Mouse (Mus musculus) limb, embryonic 12.5 days (tissue): ENCODE data around the gene U2af1. TPM values are rescaled to one million over a fixed set of nuclear protein-coding genes. Genes with fewer than 3 reads are reported as not detected.
"Not testable (repeated sequence)": the region's sequence is repeated elsewhere in the genome, so short reads cannot be mapped to it uniquely, and the experiment has no call there.

Source experiments
- ATAC-seq: fragments of 200-750 bp; cut with Nextera tagmentation; 2 replicates; pipeline ENCODE4 v1.8.0; 2017; ENCODE audit warnings: low read depth, moderate TSS enrichment; ENCODE audit not compliant: insufficient number of reproducible peaks, insufficient read depth, low FRiP score, low TSS enrichment
- H3K27ac ChIP-seq: fragments of 300-500 bp; sonication (generic); 2 replicates; pipeline ENCODE4 v1.5.1; 2016; ENCODE audit warnings: mild to moderate bottlenecking, moderate library complexity
- H3K27me3 ChIP-seq: fragments of 300-500 bp; sonication (generic); 2 replicates; pipeline ENCODE4 v1.6.1; 2016; ENCODE audit warnings: mild to moderate bottlenecking, moderate library complexity
- H3K36me3 ChIP-seq: fragments of 300-500 bp; sonication (generic); 2 replicates; pipeline ENCODE4 v1.6.1; 2016; ENCODE audit warnings: mild to moderate bottlenecking, moderate library complexity
- H3K4me1 ChIP-seq: fragments of 300-500 bp; sonication (generic); replicated peaks from 2 replicates; pipeline ENCODE4 v1.6.1; 2016
- H3K4me2 ChIP-seq: fragments of 300-500 bp; sonication (generic); 2 replicates; pipeline ENCODE4 v1.6.1; 2016; ENCODE audit warnings: mild to moderate bottlenecking, moderate library complexity
- H3K4me3 ChIP-seq: fragments of 300-500 bp; sonication (generic); replicated peaks from 2 replicates; pipeline ENCODE4 v1.5.1; 2016; ENCODE audit warnings: mild to moderate bottlenecking
- H3K9ac ChIP-seq: fragments of 300-500 bp; sonication (generic); replicated peaks from 2 replicates; pipeline ENCODE4 v1.6.1; 2016; ENCODE audit warnings: mild to moderate bottlenecking, moderate library complexity
- H3K9me3 ChIP-seq: fragments of 300-500 bp; sonication (generic); 2 replicates; pipeline ENCODE4 v1.6.1; 2016; ENCODE audit warnings: mild to moderate bottlenecking, moderate library complexity
- WGBS: fragments of 180-500 bp; shearing (Covaris S2); methylation state at CpG from one replicate; pipeline ENCODE4 v1.1.7; 2016; 5-methylcytosine and 5-hydroxymethylcytosine counted together
- polyA plus RNA-seq: library from polyadenylated mRNA; unstranded; fragments of >200 nt; fragmentation: Nextera tagmentation; extraction: Ambion mirVana; gene quantifications from 2 replicates; pipeline ENCODE4 v1.2.1, GENCODE M21; 2016

Gene U2af1
- polyA plus RNA-seq = 411 and 432 TPM in 2 replicates

DNA sequence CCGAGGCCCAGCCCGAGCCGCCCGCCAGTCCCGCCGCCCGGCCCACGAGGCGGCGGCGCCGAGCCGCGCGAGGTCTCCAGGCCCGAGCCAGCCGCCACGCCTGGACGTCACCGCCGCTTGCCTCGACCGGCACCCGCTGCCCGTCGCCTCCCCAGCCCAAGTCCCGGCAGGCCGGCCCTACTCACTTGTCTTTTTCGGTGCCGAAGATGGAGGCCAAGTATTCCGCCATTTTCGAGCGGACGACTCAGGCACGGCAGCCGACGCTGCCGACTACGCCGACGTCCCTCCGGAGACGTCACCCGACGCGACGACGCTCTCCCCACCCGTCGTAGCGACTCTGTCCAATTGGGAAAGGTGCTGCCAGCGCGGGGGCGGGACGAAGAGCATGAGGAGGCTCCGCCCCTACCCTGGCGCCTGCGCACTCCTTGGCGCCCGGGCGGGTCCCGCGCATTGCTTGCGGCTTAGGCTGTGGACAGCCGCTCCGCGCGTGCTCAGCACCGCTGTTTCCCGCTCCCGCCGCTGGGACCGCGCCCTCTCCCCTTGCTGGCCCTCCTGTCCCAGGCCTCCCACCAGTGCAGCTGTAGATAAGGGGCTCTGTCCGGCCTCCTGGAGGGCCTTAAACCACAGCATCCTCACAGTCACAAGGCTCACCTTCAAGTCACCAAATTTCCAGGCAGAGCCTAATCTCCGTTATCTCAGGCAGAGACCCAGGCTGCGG lies at the start of gene U2af1:
Gene U2af1, minus strand, starts transcription at position 425 of the 718 bp plus-strand sequence.
- Histone ChIP-seq H3K9ac (peak within 1 kb of the TSS; percentile 97), H3K36me3 (peaks cover 22% of the 10 kb centered on the region), H3K4me2 (peak within 1 kb of the TSS; percentile 87), H3K9me3 (no peaks in the 10 kb centered on the region), H3K4me1 (peaks cover 10% of the 10 kb centered on the region), H3K4me3 (peak within 1 kb of the TSS; percentile 97), H3K27me3 (no peaks in the 10 kb centered on the region), H3K27ac (peak within 1 kb of the TSS; percentile 84)
- under 1% methylated on average over 77 of the region's 77 CpGs for WGBS
- peak; percentile 97 for ATAC-seq

DNA sequence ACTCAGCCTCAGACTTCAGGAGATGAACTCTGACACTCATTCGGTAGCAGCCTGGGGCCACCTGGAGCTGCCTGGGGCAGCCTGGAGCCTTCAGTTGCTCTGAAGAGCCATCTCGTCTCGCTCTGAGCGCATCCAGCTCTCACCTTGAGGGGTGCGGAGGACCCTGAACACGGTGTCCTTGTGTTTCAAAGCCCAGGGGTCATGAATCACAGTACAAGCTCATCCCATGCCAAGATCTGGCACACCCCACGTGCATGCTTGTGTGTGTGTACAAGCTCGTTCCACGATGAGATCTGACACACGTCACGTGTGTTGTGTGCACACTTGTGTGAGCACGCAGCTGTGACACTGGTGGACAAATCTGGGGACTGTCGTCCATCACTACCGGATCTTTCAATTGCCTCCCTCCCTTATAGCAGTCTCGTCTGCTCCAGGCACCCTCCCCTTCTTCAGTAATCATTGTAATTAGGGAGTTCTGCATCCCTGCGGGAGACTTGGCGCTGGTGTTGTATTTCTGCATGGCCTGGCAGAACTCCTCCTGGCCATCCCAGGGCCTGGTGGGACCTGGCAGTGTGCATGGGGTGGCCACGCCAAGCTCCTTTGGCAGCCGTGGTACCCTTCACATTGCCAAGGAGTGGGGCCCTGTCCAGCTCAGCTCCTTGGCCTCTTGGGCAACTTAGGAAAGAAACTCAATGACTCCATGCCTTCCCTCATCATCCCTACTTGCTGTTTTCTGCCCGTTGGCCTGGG lies 46.8 kb upstream of the U2af1 start:
- no peak overlapping the region for H3K4me2 ChIP-seq
- 64% methylated on average over 20 of the region's 20 CpGs for WGBS

DNA sequence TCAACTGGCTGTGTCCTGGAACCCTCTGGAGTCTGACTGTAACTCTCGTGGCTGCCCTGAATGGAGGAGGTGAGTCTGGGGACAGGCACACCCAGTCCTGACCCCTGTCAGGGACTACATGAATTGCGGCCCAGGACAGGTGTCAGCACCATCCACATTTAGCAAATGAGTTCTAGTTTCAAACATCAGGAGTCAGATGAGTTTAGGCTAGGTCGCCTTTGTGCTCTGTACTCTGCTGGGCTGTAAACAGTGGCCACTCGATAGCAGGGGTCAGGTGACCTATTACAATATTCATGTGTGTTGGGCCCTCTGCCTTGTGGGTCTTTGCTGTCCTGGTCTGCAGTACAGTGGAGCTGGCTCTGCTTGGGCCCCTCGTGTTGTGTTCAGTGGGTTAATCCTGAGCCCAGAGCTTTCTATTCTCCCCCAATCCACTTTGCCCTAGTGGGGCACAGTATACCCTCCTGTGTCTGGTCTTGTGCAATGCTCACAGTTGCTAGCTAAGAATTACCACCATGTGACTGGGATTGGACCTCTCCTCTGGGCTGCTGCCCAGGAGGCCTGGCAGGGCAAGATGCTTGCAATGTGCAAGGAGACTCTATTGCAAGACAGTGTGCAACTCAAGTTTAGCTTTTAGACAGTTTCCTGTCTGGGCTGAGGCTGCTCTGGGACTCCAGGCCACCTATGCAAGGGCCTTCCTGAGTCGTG lies 44.7 kb upstream of the U2af1 start:
- Histone ChIP-seq H3K4me2 (no peak overlapping the region), H3K9ac (no peak overlapping the region), H3K9me3 (no peaks in the 10 kb centered on the region), H3K36me3 (no peaks in the 10 kb centered on the region), H3K27me3 (0 out of 2 replicates have a peak, but pooled peaks cover 3% of the 10 kb centered on the region), H3K27ac (no peak overlapping the region), H3K4me1 (no peaks in the 10 kb centered on the region), H3K4me3 (no peak overlapping the region)
- 60% methylated on average over 6 of the region's 6 CpGs for WGBS
- no peak for ATAC-seq

More for the DNA sequence above, 46.8 kb upstream of the U2af1 start:
- Histone ChIP-seq H3K9ac (no peak overlapping the region), H3K27me3 (0 out of 2 replicates have a peak, but pooled peaks cover 3% of the 10 kb centered on the region), H3K36me3 (no peaks in the 10 kb centered on the region), H3K27ac (no peak overlapping the region), H3K4me3 (no peak overlapping the region), H3K9me3 (no peaks in the 10 kb centered on the region), H3K4me1 (no peaks in the 10 kb centered on the region)
- no peak for ATAC-seq

DNA sequence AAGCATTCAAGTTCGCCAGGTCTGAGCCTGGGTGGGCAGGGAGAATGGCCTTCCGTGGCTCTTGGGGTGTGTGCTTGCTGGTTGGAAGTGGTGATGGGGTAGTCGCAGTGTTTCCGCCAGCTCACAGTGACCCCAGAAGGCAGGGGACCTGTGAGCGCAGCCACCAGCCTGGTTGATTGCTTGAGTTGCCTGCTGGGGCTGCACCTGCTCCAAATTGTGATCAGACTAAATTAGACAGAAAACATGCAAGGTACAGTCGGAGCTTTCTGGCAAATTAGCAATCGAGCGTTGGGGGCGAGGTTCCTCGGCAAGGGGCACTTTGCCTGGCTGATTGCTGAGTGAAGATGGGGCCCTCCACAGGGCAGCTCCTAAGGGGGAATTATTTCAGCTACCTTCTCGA lies 39.7 kb upstream of the U2af1 start:
- Histone ChIP-seq H3K27ac (no peak overlapping the region), H3K9ac (no peak overlapping the region), H3K9me3 (no peaks in the 10 kb centered on the region), H3K4me2 (no peak overlapping the region), H3K36me3 (no peaks in the 10 kb centered on the region), H3K4me1 (peaks cover 9% of the 10 kb centered on the region), H3K4me3 (no peak overlapping the region), H3K27me3 (no peaks in the 10 kb centered on the region)
- WGBS = 68% methylated on average over 11 of the region's 11 CpGs
- no peak for ATAC-seq

DNA sequence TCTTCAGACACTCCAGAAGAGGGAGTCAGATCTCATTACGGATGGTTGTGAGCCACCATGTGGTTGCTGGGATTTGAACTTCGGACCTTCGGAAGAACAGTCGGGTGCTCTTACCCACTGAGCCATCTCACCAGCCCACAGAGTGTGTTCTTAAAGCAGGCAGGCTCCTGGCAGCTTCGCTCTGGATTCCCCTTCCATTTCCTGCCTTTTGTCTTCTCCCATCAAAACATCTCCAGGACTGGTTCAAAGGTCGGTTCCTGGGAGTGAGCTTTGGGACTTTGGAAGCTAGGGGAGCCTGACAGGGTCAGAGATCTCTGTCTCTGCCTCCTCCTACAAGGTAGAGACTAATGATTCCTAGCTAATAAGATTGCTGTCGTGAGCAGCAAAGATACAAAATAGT lies 36.7 kb upstream of the U2af1 start:
- not testable (repeated sequence) for H3K36me3 ChIP-seq, H3K9me3 ChIP-seq, H3K9ac ChIP-seq, H3K27ac ChIP-seq, H3K27me3 ChIP-seq, ATAC-seq, H3K4me3 ChIP-seq, H3K4me2 ChIP-seq
- 87% methylated on average over 7 of the region's 7 CpGs for WGBS
- H3K4me1 ChIP-seq = peaks cover 16% of the 10 kb centered on the region

DNA sequence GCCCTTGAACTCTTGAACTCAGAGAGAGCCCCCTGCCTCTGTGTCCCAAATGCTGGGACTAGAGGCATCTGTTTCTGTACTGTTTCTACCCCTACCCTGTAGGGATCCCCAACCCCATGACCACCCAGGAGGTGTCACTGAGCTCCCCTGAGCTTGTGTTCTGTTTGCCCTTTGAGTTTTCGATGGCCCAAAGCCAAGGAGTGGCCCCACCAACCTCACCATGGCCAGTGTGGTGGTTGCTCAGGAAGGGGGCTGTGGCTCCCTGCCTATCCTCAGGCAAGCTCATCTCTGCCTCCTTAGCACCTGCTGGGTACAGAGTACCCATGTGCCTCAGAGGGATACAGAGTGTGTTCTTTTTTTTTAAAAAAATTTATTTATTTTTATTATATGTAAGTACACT lies 36.3 kb upstream of the U2af1 start:
- no peak for ATAC-seq
- no peak overlapping the region for H3K27ac ChIP-seq
- peaks cover 16% of the 10 kb centered on the region for H3K4me1 ChIP-seq
- H3K9me3 ChIP-seq = no peaks in the 10 kb centered on the region
- WGBS = 91% methylated on average over 1 of the region's 1 CpGs
- no peak overlapping the region for H3K4me2 ChIP-seq
- H3K9ac ChIP-seq = no peak overlapping the region
- no peak overlapping the region for H3K4me3 ChIP-seq
- no peaks in the 10 kb centered on the region for H3K36me3 ChIP-seq
- H3K27me3 ChIP-seq = no peaks in the 10 kb centered on the region

DNA sequence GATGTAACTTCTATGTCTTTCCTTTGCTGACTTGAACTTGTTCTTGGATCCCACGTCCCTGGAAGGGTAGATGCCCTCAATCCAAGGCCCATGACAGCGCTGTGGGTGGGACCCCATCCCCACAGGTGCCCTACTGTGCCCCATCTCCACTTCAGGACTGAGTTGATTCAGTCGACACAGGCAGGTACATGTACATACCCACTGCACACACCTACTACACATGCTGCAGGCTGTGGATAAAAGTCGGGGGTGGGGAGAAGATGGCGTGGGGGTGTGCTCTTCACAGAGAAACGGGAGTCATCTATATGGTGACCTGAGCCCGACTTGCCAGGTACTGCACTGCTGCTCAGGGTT lies 35.3 kb upstream of the U2af1 start:
- H3K27me3 ChIP-seq = no peaks in the 10 kb centered on the region
- no peak overlapping the region for H3K27ac ChIP-seq
- no peak overlapping the region for H3K9ac ChIP-seq
- WGBS = 65% methylated on average over 7 of the region's 7 CpGs
- no peaks in the 10 kb centered on the region for H3K9me3 ChIP-seq
- no peak overlapping the region for H3K4me2 ChIP-seq
- H3K36me3 ChIP-seq = no peaks in the 10 kb centered on the region
- H3K4me1 ChIP-seq = peaks cover 16% of the 10 kb centered on the region
- peak; percentile 22; the same call in 1 of the 2 replicates for ATAC-seq
- no peak overlapping the region for H3K4me3 ChIP-seq

DNA sequence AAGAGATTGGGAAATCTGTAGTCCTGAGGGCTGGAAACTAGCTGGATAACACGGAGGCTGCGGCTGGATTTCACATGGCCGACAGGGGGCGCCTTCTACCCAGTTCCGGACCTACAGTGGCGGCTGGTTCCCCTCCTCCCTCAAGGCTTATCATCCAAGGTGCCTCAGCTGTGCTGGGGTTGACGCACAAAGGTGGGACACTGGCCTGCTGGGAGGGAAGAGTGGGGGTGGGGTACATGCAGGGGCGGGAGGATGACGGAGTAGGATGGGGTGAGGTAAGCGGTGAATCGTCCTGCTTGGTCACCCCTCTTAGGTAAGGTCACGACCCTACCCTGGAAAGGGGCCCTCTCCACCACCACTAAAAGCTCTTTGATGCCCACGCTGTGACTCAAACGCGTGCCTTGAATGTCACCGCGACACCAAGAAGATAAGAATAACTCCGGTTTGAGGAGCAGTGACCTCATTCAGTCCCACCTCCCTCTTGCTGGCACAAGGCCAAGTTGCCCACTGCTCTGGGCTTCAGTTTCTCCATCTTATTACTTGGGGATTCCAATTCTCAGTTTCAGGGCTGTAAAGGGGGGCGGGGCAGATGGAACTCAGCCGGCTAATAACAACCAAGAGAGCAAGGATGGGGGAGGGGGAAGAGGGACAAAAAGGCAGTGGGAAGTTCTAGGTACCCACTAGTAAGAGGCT lies 34.8 kb upstream of the U2af1 start:
- H3K9ac ChIP-seq = no peak overlapping the region
- no peaks in the 10 kb centered on the region for H3K27me3 ChIP-seq
- peak overlapping the region; percentile 22 for H3K4me3 ChIP-seq
- peak overlapping the region; percentile 57 for H3K4me2 ChIP-seq
- H3K36me3 ChIP-seq = no peaks in the 10 kb centered on the region
- no peak overlapping the region for H3K27ac ChIP-seq
- ATAC-seq = peak; percentile 49
- H3K4me1 ChIP-seq = peaks cover 16% of the 10 kb centered on the region
- 3% methylated on average over 20 of the region's 20 CpGs for WGBS
- no peaks in the 10 kb centered on the region for H3K9me3 ChIP-seq

DNA sequence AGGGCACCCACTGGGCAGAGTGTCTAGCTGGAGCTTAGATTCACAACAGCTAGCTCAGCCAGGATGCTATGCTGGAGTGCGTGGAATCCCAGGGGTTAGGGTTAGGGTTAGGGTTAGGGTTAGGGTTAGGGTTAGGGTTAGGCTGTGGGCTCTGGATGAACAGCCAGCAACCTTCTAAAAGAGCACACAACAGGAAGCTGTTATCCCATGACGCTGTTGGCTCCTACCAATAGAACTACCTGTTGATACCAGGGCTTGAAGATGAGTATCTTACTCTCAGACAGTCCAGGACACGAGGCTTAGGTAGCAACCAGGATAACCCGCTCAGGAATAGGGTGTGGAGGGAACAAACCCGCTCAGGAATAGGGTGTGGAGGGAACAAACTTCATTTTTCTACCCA lies 34.2 kb upstream of the U2af1 start:
- Histone ChIP-seq H3K27ac (no peak overlapping the region), H3K36me3 (no peaks in the 10 kb centered on the region), H3K9ac (no peak overlapping the region), H3K9me3 (no peaks in the 10 kb centered on the region), H3K4me2 (peak overlapping the region; percentile 57), H3K4me3 (no peak overlapping the region), H3K27me3 (no peaks in the 10 kb centered on the region), H3K4me1 (peaks cover 16% of the 10 kb centered on the region)
- 44% methylated on average over 5 of the region's 5 CpGs for WGBS
- ATAC-seq = peak; percentile 10; the same call in 1 of the 2 replicates

DNA sequence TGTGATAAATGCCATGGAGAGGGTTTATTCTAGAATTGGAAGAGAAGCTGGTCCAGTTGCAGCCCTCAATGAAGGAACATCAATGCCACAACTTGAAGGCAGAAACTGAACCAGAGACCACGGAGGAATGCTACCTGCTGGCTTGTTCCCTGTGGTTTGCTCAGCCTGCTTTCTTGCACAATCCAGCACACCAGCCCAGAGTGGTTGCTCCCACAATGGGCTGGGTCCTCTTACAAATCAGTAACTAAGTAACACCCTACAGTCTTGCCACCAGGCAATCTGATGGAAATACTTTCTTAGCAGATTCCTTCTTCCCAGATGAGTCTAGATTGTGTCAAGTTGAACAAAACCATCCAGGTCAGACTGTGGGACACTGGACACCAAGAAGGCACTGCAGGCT lies 30.9 kb upstream of the U2af1 start:
- 63% methylated on average over 1 of the region's 1 CpGs for WGBS
- ATAC-seq = no peak
- no peaks in the 10 kb centered on the region for H3K36me3 ChIP-seq
- H3K9ac ChIP-seq = no peak overlapping the region
- no peak overlapping the region for H3K27ac ChIP-seq
- no peak overlapping the region for H3K4me3 ChIP-seq
- H3K27me3 ChIP-seq = no peaks in the 10 kb centered on the region
- H3K4me2 ChIP-seq = no peak overlapping the region
- no peaks in the 10 kb centered on the region for H3K9me3 ChIP-seq
- H3K4me1 ChIP-seq = peaks cover 28% of the 10 kb centered on the region

DNA sequence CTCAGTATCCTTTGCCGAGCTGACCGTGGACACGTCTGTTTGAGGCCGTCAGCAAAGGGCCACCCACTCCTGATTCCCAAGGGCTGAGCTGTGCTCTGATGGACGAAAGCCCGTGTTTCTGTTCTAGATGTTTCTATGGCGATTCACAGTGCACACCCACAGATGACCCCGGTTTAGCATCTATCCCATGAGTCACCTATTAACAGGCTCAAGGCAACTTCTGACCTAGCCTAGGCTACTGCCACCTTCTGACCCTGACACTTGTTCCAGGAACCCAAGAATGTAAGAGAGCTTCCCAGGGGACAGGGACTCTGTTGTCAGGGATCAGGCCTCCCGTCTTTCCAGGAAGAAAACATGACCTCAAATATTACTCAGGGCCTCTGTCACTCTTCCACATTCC lies 29.4 kb upstream of the U2af1 start:
- ATAC-seq = no peak

More for the DNA sequence above, 29.4 kb upstream of the U2af1 start:
- H3K9me3 ChIP-seq = no peaks in the 10 kb centered on the region
- 87% methylated on average over 9 of the region's 9 CpGs for WGBS
- H3K27me3 ChIP-seq = peaks cover 4% of the 10 kb centered on the region; the same call in 1 of the 2 replicates
- H3K36me3 ChIP-seq = no peaks in the 10 kb centered on the region
- no peak overlapping the region for H3K4me2 ChIP-seq
- H3K9ac ChIP-seq = no peak overlapping the region
- no peak overlapping the region for H3K4me3 ChIP-seq
- peaks cover 16% of the 10 kb centered on the region for H3K4me1 ChIP-seq
- H3K27ac ChIP-seq = no peak overlapping the region
